In genomic region chr1:118425982-118426381, GRCm38 (mm10) we compare ENCODE assay signal across 27 mouse cellular contexts. TPM values are rescaled to one million over a fixed set of nuclear protein-coding genes. Genes with fewer than 3 reads are reported as not detected.
DNase-seq lines count a peak whose midpoint lies in the region; ATAC-seq lines count a peak whose summit lies in the region.
"Had no signal": no experiment of that assay in that cellular context is flagged by ENCODE, and none has a peak within 500 bp of the region (broad histone marks: within the 10 kb centered on the region; RNA-seq: fewer than 3 reads in every experiment).

No protein-coding gene starts in this region.

- ATAC-seq in megakaryocyte progenitor cell, adult 5-6 weeks (replicated peaks; ENCODE audit: poor library complexity), result peak; percentile 16
- ATAC-seq in kidney, embryonic 14.5 days (ENCODE audit: low FRiP score, low TSS enrichment), result no peak
- ATAC-seq: forebrain, embryonic 13.5 days; forebrain, embryonic 16.5 days; hindbrain, embryonic 16.5 days had no signal

- peak; percentile 13 for DNase-seq in CD4-positive helper T cell, adult 2 months (ENCODE audit: low read depth, low spot score)
- peak; percentile 26 for DNase-seq in induced T-regulatory cell, adult 2 months (ENCODE audit: low read depth)
- no peak for DNase-seq in embryonic facial prominence, embryonic 10.5 days (ENCODE audit: low spot score)
- no peak for DNase-seq in right cerebral cortex, postnatal 36 days (ENCODE audit: low spot score in 2 of 2)
- DNase-seq in kidney, adult 8-10 months, result no peak
- DNase-seq: adrenal gland, postnatal 10 days; B cell, adult 2 months; cerebellum, adult 11 months; cerebellum, adult 2 months; cerebellum, adult 9-11 months; cerebellum, postnatal 25 days; gastrocnemius, postnatal 25 days; heart, adult 18-20 months; heart, postnatal 10 days; heart, postnatal 36 days; kidney, adult 11 months had no signal

- H3K27me3 ChIP-seq in embryonic facial prominence, embryonic 10.5 days (replicated peaks; ENCODE audit: low read depth, poor library complexity, severe bottlenecking), result no peaks in the 10 kb centered on the region
- no peaks in the 10 kb centered on the region for H3K27me3 ChIP-seq in kidney, embryonic 14.5 days (ENCODE audit: control insufficient read depth, insufficient read depth, low read length)
- H3K27me3 ChIP-seq: embryonic facial prominence, embryonic 13.5 days; forebrain, embryonic 13.5 days; heart, embryonic 12.5 days; heart, embryonic 15.5 days; hindbrain, embryonic 13.5 days had no signal

- no peak overlapping the region for H3K27ac ChIP-seq in embryonic facial prominence, embryonic 10.5 days (replicated peaks)
- no peak overlapping the region for H3K27ac ChIP-seq in kidney, embryonic 14.5 days (ENCODE audit: low read depth, low read length)
- H3K27ac ChIP-seq: embryonic facial prominence, embryonic 13.5 days; forebrain, embryonic 10.5 days; forebrain, embryonic 13.5 days; heart, embryonic 15.5 days; hindbrain, embryonic 10.5 days; hindbrain, embryonic 13.5 days had no signal

- no peak overlapping the region for H3K9ac ChIP-seq in kidney, embryonic 14.5 days (ENCODE audit: low read depth, low read length)
- H3K9ac ChIP-seq: embryonic facial prominence, embryonic 13.5 days; forebrain, embryonic 13.5 days; heart, embryonic 12.5 days; heart, embryonic 15.5 days; hindbrain, embryonic 13.5 days had no signal

- no peak overlapping the region for H3K4me2 ChIP-seq in kidney, embryonic 14.5 days (replicated peaks; ENCODE audit: low read depth, low read length)
- H3K4me2 ChIP-seq: embryonic facial prominence, embryonic 13.5 days; forebrain, embryonic 13.5 days; heart, embryonic 12.5 days; heart, embryonic 15.5 days; hindbrain, embryonic 13.5 days had no signal

- 89% methylated on average over 2 of the region's 2 CpGs for WGBS in embryonic facial prominence, embryonic 10.5 days
- 91% methylated on average over 2 of the region's 2 CpGs for WGBS in kidney, embryonic 14.5 days

- H3K9me3 ChIP-seq in embryonic facial prominence, embryonic 10.5 days, result no peaks in the 10 kb centered on the region
- no peaks in the 10 kb centered on the region for H3K9me3 ChIP-seq in kidney, embryonic 14.5 days (ENCODE audit: control insufficient read depth, low read length)
- H3K9me3 ChIP-seq: embryonic facial prominence, embryonic 13.5 days; forebrain, embryonic 10.5 days; forebrain, embryonic 13.5 days; heart, embryonic 12.5 days; heart, embryonic 15.5 days; hindbrain, embryonic 10.5 days; hindbrain, embryonic 13.5 days had no signal

- H3K4me3 ChIP-seq in embryonic facial prominence, embryonic 10.5 days, result no peak overlapping the region
- H3K4me3 ChIP-seq in kidney, embryonic 14.5 days (ENCODE audit: low read length), result no peak overlapping the region
- H3K4me3 ChIP-seq: embryonic facial prominence, embryonic 13.5 days; forebrain, embryonic 10.5 days; forebrain, embryonic 13.5 days; heart, embryonic 12.5 days; heart, embryonic 15.5 days; hindbrain, embryonic 10.5 days; hindbrain, embryonic 13.5 days had no signal

- no peaks in the 10 kb centered on the region for H3K4me1 ChIP-seq in embryonic facial prominence, embryonic 10.5 days
- H3K4me1 ChIP-seq in kidney, embryonic 14.5 days (ENCODE audit: control insufficient read depth, insufficient read depth, low read length), result 0 out of 2 replicates have a peak, but pooled peaks cover 4% of the 10 kb centered on the region
- H3K4me1 ChIP-seq: embryonic facial prominence, embryonic 13.5 days; hindbrain, embryonic 10.5 days had no signal

- peaks cover 67% of the 10 kb centered on the region for H3K36me3 ChIP-seq in embryonic facial prominence, embryonic 10.5 days (replicated peaks)
- H3K36me3 ChIP-seq in kidney, embryonic 14.5 days (ENCODE audit: control insufficient read depth, insufficient read depth, low read length), result peaks cover 19% of the 10 kb centered on the region; the same call in 1 of the 2 replicates

RNA-seq across cellular contexts. Expression of gene Clasp1, which starts 37.1 kb away (rescaled TPM):
- 45.0 and 56.3 TPM in 2 replicates for total RNA-seq in megakaryocyte progenitor cell, adult 5-6 weeks (2015)
- total RNA-seq in megakaryocyte progenitor cell, adult 5-6 weeks (2017), result 45.9 and 51.3 TPM in 2 replicates
- 94.7 and 95.3 TPM in 2 replicates for polyA plus RNA-seq in embryonic facial prominence, embryonic 10.5 days (2016; fragmentation: Nextera tagmentation; extraction: Ambion mirVana)
- polyA plus RNA-seq in kidney, embryonic 14.5 days (2014; fragmentation: Nextera tagmentation; extraction: Ambion mirVana), result 51.8 and 70.0 TPM in 2 replicates

Comparison
In these comparisons a context has a peak if more than half of its experiments do, and no peak if none do; other contexts are left out.
1. DNase-seq: peak in CD4-positive helper T cell, adult 2 months (single experiment) and induced T-regulatory cell, adult 2 months (single experiment); none in embryonic facial prominence, embryonic 10.5 days (single experiment), right cerebral cortex, postnatal 36 days (0 of 2) and kidney, adult 8-10 months (0 of 2).